Mouse (Mus musculus) heart, postnatal 4 days (tissue): ENCODE results near the gene Nhlrc2. TPM values are rescaled to one million over a fixed set of nuclear protein-coding genes. Genes with fewer than 3 reads are reported as not detected.

Experiments used
- DNase-seq: peaks from one replicate; pipeline ENCODE4 v3.0.0; 2021
- total RNA-seq, 2 experiments: library from RNA; stranded (reverse); gene quantifications; 2 replicates each; pipeline ENCODE4 v1.2.3; 2021

The Nhlrc2 gene
- total RNA-seq, 2 experiments from 2014 or later, result 29.1 to 31.4 TPM

GRCm38 (mm10) chr19:56565358-56565757 is 17.3 kb downstream of the Nhlrc2 start:
- DNase-seq, result no peak

GRCm38 (mm10) chr19:56566041-56566440 is 18.0 kb downstream of the Nhlrc2 start:
- DNase-seq, result peak; percentile 75

DNA sequence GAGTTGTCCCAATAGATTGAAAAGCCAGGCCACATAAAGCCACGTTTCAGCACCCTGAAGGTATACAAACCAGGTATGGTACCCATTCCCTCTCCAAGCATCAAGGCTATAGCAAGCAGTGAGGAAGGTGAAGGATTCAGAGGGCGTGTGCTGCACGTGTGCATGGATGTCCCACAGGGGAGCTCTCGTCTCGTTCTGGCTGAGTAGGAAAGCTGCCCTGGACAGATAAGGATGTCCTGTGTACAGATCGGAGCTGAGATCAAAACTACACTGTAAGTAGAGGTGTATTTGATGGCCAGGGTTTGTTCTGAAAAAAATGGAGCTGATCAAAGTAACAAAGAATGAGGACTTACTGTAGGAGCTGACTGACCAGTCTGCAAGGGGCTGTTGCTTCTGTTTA is 18.9 kb downstream of the Nhlrc2 start:
- DNase-seq, result no peak

- no peak for DNase-seq
Observed at GRCm38 (mm10) chr19:56570781-56571180, 22.7 kb downstream of the Nhlrc2 start.

GRCm38 (mm10) chr19:56571234-56571633 is 23.2 kb downstream of the Nhlrc2 start:
- no peak for DNase-seq

DNA sequence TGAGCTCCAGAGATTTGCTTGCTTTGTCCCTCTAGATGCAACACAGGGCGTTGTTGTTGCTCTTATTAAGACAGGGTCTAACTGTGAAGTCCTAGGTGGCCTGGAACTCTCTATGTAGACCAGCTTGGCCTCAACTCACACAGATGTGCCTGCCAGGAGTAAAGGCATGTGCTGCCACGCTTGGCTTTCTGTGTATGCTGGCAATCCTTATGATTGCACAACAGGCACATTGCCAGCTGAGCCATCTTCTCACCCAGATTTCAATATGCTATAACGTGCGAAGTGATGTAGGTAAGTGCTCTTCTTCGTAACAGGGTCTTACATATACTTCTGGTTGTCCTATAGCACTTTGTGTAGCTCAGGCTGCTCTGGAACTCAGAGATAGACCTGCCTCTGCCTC is 23.9 kb downstream of the Nhlrc2 start:
- DNase-seq, result no peak

DNA sequence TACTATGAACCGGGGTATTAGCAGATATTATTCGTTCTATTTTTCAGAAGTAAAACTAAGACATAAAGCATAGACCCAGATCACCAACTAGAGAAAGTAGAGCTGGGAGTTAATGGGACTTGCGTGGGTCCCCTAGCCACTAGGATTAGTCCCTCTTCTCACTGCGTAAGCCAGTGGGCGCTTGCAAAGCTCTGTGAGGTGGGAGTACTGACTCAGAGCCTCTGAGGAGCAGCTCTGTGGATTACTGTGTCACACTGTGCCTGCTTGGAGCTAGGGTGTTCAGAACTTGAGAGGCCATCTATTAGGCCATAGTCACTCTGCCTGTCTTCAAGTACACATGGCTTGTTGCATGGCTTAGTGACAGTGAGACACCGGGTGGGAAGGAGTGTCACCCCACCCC is 25.1 kb downstream of the Nhlrc2 start:
- no peak for DNase-seq

GRCm38 (mm10) chr19:56577801-56578200 is 29.7 kb downstream of the Nhlrc2 start:
- DNase-seq, result no peak

DNA sequence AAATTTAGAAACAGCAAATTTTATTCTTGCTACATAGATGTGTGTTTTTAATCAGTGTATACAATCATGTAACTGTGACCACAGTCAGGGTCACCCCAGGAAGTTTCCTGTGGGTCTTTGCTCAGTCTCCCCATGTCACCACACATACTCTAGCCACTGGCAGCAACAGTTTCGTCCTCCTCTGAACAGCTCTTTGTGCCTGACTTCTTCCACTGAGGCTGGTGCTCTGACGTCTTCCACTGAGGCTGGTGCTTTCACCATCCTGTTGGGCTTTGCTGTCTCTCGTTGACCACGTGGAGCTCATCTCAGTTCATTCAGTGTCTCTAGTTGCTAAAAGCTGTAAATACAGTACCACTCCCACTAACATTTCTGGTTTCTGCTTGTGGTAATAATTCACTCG is 33.9 kb downstream of the Nhlrc2 start:
- DNase-seq, result no peak

DNA sequence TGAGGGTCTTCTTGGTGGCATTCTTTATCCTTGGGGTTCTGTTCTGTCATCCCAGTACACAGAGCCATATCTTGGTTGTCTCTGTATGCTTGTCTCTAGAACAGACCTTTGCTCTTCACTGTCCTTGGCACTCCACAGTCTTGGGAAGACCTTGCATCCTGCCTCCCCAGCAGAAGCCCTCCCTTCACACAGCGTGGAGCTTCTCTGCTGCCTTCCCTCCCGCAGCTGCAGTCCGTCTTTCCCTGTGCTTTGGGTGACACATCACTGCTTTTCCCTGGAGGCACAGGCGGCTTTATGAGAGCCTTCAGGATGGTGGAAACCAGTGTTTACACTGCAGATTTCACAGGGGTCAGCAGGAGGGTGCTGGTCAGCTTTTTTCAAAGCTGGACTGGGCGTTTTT is 35.7 kb downstream of the Nhlrc2 start:
- peak; percentile 33 for DNase-seq

DNA sequence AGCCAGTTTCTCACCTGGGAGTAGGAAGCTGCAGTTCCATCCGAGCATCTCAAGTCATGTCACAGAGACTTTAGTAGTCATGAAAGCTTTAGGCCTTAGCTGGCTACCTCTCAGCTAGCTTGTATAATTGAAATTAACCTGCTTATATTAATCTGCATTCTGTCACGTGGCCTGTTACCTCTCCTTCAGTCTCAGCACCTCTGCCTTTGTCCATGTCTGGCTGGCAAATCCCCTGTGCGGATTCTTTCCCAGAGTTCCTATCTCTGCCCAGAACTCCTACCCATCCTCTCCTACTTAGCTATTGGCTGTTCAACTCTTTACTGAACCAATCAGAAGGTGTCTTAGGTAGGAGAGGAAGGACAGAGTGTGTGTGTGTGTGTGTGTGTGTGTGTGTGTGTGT is 36.2 kb downstream of the Nhlrc2 start:
- no peak for DNase-seq

DNA sequence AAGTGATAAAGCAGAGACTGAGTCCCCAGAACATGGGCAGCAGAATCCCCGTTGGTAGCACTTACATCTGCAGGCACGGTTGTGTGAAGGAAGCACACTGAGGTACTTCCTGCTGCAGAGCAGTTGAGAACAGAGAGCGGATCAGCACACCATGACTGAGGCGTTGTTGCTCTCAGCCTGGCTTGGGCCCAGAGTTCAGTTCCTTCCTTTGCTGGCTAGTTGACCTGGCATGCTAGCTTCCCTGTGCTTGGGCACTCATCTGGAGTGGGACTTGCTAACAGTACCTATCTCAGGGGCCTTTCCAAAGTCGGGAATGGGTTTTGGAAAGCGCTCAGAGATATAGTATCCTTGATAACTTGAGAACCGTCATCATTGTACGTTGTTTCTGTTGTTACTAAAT is 38.3 kb downstream of the Nhlrc2 start:
- no peak for DNase-seq

DNA sequence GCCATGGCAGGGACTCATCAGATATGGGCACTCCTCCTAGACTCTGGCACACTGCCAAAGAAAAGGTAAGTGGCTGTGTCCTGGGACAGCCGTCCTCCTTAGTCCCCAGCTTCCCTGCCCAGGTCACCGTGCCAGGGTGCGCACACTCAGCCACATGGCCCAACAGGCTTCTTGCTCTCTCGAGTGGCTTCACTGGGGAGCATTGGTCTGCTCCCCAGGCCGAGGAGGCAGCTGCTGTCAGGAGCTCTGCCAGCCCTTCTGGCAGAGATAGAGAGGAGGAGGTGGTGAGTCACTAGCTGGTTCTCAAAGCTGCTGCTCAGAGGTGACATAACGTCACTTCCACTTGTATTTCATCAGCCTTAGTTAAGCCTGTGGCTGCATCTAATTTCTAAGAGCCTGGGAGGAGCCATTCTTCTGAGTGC is 40.2 kb downstream of the Nhlrc2 start:
- peak; percentile 69 for DNase-seq

DNA sequence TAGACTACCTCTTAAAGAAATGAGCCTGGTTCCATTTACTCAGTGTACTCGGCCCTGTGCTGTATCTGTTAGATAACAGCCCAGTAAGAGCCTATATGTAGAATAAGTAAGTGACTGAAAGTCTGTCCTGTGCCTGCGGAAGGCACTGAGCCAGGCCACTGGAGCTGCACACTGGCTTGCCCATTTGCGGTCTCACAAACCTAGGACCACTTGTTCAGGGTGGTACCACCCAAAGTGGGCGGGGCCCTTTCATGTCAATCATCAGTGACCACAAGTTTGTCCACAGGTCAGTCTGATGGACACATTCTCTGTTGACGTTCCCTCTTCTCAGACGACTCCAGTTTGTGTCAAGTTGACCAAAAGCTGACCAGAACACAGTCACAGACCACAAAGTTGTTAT is 40.9 kb downstream of the Nhlrc2 start:
- DNase-seq, result no peak

GRCm38 (mm10) chr19:56589455-56589854 is 41.4 kb downstream of the Nhlrc2 start:
- DNase-seq, result no peak

DNA sequence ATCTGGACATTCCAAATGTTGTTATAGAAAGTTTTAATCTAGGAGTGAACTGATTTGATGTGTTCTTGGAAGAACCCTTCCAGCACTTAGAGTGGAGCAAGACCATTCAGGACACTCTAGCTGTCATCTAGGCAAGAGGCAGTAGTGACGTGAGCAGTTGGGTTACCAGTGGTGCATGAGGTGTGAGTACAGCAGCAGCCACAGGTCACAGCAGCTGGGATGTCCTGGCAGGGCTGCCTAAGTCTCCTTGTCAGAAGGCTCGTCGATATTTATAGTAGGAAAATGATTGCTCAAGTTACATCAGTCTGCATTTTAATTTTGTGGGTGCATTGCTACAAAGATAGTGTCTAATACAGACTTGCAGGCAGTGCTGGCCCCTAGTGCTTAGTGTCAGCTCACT is 42.2 kb downstream of the Nhlrc2 start:
- no peak for DNase-seq

- DNase-seq, result no peak
Observed at GRCm38 (mm10) chr19:56592472-56592871, 44.4 kb downstream of the Nhlrc2 start.

DNA sequence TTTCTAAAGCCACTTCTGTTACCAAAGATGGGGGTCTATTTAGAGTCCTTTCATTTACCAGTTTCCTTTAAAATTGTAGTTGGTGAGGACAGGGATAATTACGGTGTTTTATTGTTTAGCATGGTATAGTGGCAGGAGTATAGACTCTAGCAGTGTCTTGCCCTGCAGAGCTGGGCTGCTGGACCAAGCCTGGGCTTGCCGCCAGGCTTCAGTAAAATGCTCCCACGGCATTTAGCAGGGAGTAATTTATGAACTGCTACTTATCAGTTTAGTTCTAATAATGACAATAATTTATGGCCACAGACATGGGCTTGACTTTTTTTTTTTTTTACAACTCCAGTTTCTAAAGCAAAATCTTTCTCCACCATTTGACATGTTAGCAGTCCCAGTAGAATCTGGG is 51.9 kb downstream of the Nhlrc2 start:
- peak; percentile 35 for DNase-seq

GRCm38 (mm10) chr19:56600797-56601196 is 52.7 kb downstream of the Nhlrc2 start:
- DNase-seq, result no peak

DNA sequence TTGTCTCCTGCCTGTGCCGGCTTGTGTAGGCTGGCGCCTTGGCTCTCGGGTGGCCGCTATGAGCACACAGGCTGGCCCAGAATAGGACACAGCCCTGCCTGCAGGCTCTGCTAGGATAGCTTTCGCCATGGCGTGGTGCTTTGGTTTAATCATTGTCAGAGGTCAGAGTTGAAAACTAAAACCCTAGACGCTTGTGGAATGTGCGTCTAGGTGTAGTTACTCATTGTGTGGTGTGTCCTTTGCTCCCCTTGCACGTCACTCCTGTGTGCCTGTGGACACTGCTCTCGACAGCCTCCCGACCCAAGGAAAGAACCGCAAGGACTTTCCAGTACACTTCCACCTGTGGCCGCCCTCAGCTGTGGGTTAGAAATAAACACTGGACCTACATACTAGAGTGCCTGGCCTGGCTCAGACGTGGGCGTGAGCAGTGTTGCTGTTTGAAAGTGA is 53.9 kb downstream of the Nhlrc2 start:
- peak; percentile 36 for DNase-seq

GRCm38 (mm10) chr19:56608946-56609345 is 60.9 kb downstream of the Nhlrc2 start:
- DNase-seq, result no peak

- DNase-seq, result no peak
Observed at GRCm38 (mm10) chr19:56614131-56614530, 66.1 kb downstream of the Nhlrc2 start.

DNA sequence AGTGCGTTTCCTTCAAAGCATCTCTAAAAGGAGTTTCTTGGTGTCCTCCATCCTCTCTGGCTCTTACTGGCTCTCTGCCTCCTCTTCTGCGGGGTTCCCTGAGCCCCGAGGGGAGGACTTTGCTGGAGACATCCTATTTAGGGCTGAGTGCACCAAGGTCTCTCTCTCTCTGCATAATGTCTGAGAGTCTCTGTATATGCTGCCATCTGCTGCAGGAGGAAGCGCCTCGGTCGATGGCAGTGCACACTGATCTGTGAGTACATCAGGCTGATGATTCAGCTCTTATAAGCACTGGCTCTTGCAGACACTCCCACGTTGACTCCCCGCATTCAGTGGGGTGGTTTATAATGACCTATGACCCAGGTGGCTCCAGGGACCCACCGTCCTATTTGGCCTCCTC is 70.8 kb downstream of the Nhlrc2 start:
- no peak for DNase-seq

DNA sequence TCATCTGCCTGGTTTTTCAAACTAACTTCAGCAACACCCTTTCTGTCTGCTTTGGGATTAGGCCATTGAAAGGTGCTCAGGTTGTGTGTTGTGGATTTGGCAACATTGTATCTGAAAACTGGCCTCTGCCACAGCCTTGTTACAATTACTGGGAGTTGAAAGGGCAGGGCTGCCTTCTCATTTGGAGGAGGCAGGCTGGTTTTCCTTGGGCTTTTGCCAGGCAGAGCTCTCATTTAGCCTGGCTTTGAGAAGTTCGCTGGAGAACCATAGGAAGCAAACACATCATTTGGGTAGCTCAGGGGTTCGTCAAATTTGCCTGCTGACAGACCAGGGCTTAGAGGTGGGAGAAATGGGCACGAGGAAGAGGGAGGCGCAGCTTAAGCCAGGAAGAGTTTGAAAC is 71.5 kb downstream of the Nhlrc2 start:
- DNase-seq, result no peak

- DNase-seq, result no peak
Observed at GRCm38 (mm10) chr19:56621876-56622275, 73.8 kb downstream of the Nhlrc2 start.
